In genomic region chr4:9136657-9137056, GRCm38 (mm10) we compare ENCODE assay signal across 10 mouse cellular contexts.
DNase-seq lines count a peak whose midpoint lies in the region; ATAC-seq and TF ChIP-seq lines count a peak whose summit lies in the region.
"Had no signal": no experiment of that assay in that cellular context is flagged by ENCODE, and none has a peak within 500 bp of the region (broad histone marks: within the 10 kb centered on the region; RNA-seq: fewer than 3 reads in every experiment).

No protein-coding gene starts in this region.

- H3K9ac ChIP-seq in hindbrain, embryonic 13.5 days = peak overlapping the region; percentile 70
- no peak overlapping the region; the same call in 1 of the 2 replicates for H3K9ac ChIP-seq in midbrain, embryonic 15.5 days

- peak overlapping the region; percentile 53 for H3K4me2 ChIP-seq in hindbrain, embryonic 13.5 days
- peak overlapping the region; percentile 50 for H3K4me2 ChIP-seq in midbrain, embryonic 15.5 days

- intact Hi-C loops in left cerebral cortex, adult 2 months (cut with DNase I) = loop anchor here (1.0 to 10.0 kb wide), 5 partner anchors 131 to 899 kb away; partner anchors contain the start of gene Car8

- H3K9me3 ChIP-seq in forebrain, embryonic 10.5 days = no peaks in the 10 kb centered on the region
- no peaks in the 10 kb centered on the region for H3K9me3 ChIP-seq in hindbrain, embryonic 13.5 days
- no peaks in the 10 kb centered on the region for H3K9me3 ChIP-seq in midbrain, embryonic 15.5 days

- DNase-seq in left cerebral cortex, adult 2 months (ENCODE audit: extremely low spot score in 1 of 2, low spot score in 2 of 2) = peak; percentile 8 to 10
- no peak for DNase-seq in left cerebral cortex, adult 11 months (ENCODE audit: low spot score)
- DNase-seq in forebrain, embryonic 10.5 days (ENCODE audit: extremely low spot score, low spot score) = no peak
- no peak for DNase-seq in adrenal gland, postnatal 25 days
- no peak for DNase-seq in thymus, postnatal 4 days
- no peak for DNase-seq in embryo, embryonic 9.5 days (ENCODE audit: extremely low spot score)
- DNase-seq: gastrocnemius, postnatal 25 days had no signal

- H3K4me1 ChIP-seq in forebrain, embryonic 10.5 days = peaks cover 18% of the 10 kb centered on the region
- peaks cover 20% of the 10 kb centered on the region for H3K4me1 ChIP-seq in hindbrain, embryonic 13.5 days (replicated peaks)
- H3K4me1 ChIP-seq in midbrain, embryonic 15.5 days = peaks cover 14% of the 10 kb centered on the region

- no peak for TF ChIP-seq CTCF in left cerebral cortex, adult 2 months (IDR thresholded peaks at IDR 0.05)

- H3K27me3 ChIP-seq in forebrain, embryonic 10.5 days (ENCODE audit: poor library complexity, severe bottlenecking) = no peaks in the 10 kb centered on the region
- H3K27me3 ChIP-seq in hindbrain, embryonic 13.5 days = no peaks in the 10 kb centered on the region
- H3K27me3 ChIP-seq in midbrain, embryonic 15.5 days (replicated peaks) = no peaks in the 10 kb centered on the region
- H3K27me3 ChIP-seq: Patski had no signal

- H3K4me3 ChIP-seq in left cerebral cortex, adult 2 months = peak overlapping the region; percentile 39; the same call in 1 of the 2 replicates
- H3K4me3 ChIP-seq in forebrain, embryonic 10.5 days = peak overlapping the region; percentile 41; the same call in 1 of the 2 replicates
- H3K4me3 ChIP-seq in hindbrain, embryonic 13.5 days = no peak overlapping the region
- no peak overlapping the region for H3K4me3 ChIP-seq in midbrain, embryonic 15.5 days

- peak overlapping the region; percentile 79; the same call in 1 of the 2 replicates for H3K27ac ChIP-seq in left cerebral cortex, adult 2 months
- H3K27ac ChIP-seq in forebrain, embryonic 10.5 days = peak overlapping the region; percentile 80
- peak overlapping the region; percentile 90 for H3K27ac ChIP-seq in hindbrain, embryonic 13.5 days
- peak overlapping the region; percentile 84 for H3K27ac ChIP-seq in midbrain, embryonic 15.5 days

- WGBS in forebrain, embryonic 10.5 days = 67% methylated on average over 13 of the region's 13 CpGs
- 55% methylated on average over 13 of the region's 13 CpGs for WGBS in hindbrain, embryonic 13.5 days
- whole genome bisulfite sequencing in midbrain, embryonic 15.5 days = 34% methylated on average over 13 of the region's 13 CpGs

- no peaks in the 10 kb centered on the region for H3K36me3 ChIP-seq in forebrain, embryonic 10.5 days (replicated peaks)
- H3K36me3 ChIP-seq in hindbrain, embryonic 13.5 days = no peaks in the 10 kb centered on the region
- no peaks in the 10 kb centered on the region for H3K36me3 ChIP-seq in midbrain, embryonic 15.5 days (replicated peaks)

- ATAC-seq in hindbrain, embryonic 13.5 days (ENCODE audit: low FRiP score) = peak; percentile 19; the same call in 1 of the 2 replicates
- peak; percentile 21; the same call in 1 of the 2 replicates for ATAC-seq in midbrain, embryonic 15.5 days (replicated peaks)
- ATAC-seq: Patski had no signal

Comparison
In these comparisons a context has a peak if more than half of its experiments do, and no peak if none do; other contexts are left out.
1. DNase-seq: peak in left cerebral cortex, adult 2 months (2 of 2); none in left cerebral cortex, adult 11 months (single experiment), forebrain, embryonic 10.5 days (single experiment), adrenal gland, postnatal 25 days (single experiment), thymus, postnatal 4 days (single experiment) and embryo, embryonic 9.5 days (single experiment).
2. H3K4me3 ChIP-seq: peak in left cerebral cortex, adult 2 months (single experiment) and forebrain, embryonic 10.5 days (single experiment); none in hindbrain, embryonic 13.5 days (single experiment) and midbrain, embryonic 15.5 days (single experiment).
3. Peak in every context shown above with its lines, with median percentiles within 50 percentile points of each other: H3K27ac ChIP-seq.